Mouse (Mus musculus) frontal cortex, postnatal 10 days (tissue): Measurements from ENCODE around the gene Donson.

ENCODE experiments used
- DNase-seq, 2 experiments: peaks; one replicate each; pipeline ENCODE4 v3.0.0; 2022; ENCODE audit warnings: low spot score in 2 of 2, mixed read lengths in 1 of 2

Gene Donson

GRCm38 (mm10) chr16:91688619-91689334 is at the start of gene Donson:
TSS of gene Donson (minus strand) at chr16:91688770.
- peak; percentile 89 to 93 for DNase-seq

- DNase-seq, result no peak
These were observed 47.7 kb upstream of the Donson start for GRCm38 (mm10) chr16:91736046-91736816.

GRCm38 (mm10) chr16:91734771-91735170 is 46.2 kb upstream of the Donson start:
- DNase-seq, result no peak

- no peak for DNase-seq
These were observed 44.2 kb upstream of the Donson start for GRCm38 (mm10) chr16:91732816-91733215.

- no peak for DNase-seq
These were observed 41.9 kb upstream of the Donson start for GRCm38 (mm10) chr16:91730446-91730845.

GRCm38 (mm10) chr16:91729821-91730441 is 41.4 kb upstream of the Donson start:
- DNase-seq, result peak; percentile 31 to 54

- peak; percentile 98 for DNase-seq
These were observed 40.5 kb upstream of the Donson start, which contains the start of gene Itsn1 for GRCm38 (mm10) chr16:91729066-91729482. TSS of gene Itsn1 (plus strand) at chr16:91729281.

- DNase-seq, result peak; percentile 98 to 99
These were observed 39.8 kb upstream of the Donson start, which contains the start of gene Cryzl1 for GRCm38 (mm10) chr16:91728123-91729065. TSS of gene Cryzl1 (minus strand) at chr16:91728975.

GRCm38 (mm10) chr16:91727433-91727832 is 38.9 kb upstream of the Donson start:
- no peak for DNase-seq

GRCm38 (mm10) chr16:91724247-91724646 is 35.7 kb upstream of the Donson start:
- DNase-seq, result no peak

- no peak for DNase-seq
These were observed 28.8 kb upstream of the Donson start for GRCm38 (mm10) chr16:91717399-91717798.

GRCm38 (mm10) chr16:91716927-91717349 is 28.4 kb upstream of the Donson start:
- no peak for DNase-seq

- DNase-seq, result no peak
These were observed 21.7 kb upstream of the Donson start for GRCm38 (mm10) chr16:91710241-91710640.

- DNase-seq, result no peak
These were observed 16.2 kb upstream of the Donson start for GRCm38 (mm10) chr16:91704603-91705340.

- DNase-seq, result no peak
These were observed 14.2 kb upstream of the Donson start for GRCm38 (mm10) chr16:91702771-91703188.

- DNase-seq, result no peak
These were observed 13.3 kb upstream of the Donson start for GRCm38 (mm10) chr16:91701908-91702307.

GRCm38 (mm10) chr16:91698995-91699394 is 10.4 kb upstream of the Donson start:
- no peak for DNase-seq

GRCm38 (mm10) chr16:91695108-91695755 is 6.7 kb upstream of the Donson start:
- no peak for DNase-seq

- DNase-seq, result peak; percentile 49 to 53
These were observed 6.0 kb upstream of the Donson start for GRCm38 (mm10) chr16:91694455-91695084.
